Mouse (Mus musculus): ENCODE measurements at regions not wholly inside any gene's neighbourhood (a gene's known extent, or its start where the extent isn't known, plus 50 kb on each side); places are given as distances from the start of the nearest gene placed in this dataset.

- no peak for DNase-seq (ENCODE audit: low spot score in 2 of 2)
These were observed 75.5 kb upstream of the Ell2 start for GRCm38 (mm10) chr13:75631048-75631447.

GRCm38 (mm10) chr13:75647513-75647912, 59.0 kb upstream of the Ell2 start:
- DNase-seq (ENCODE audit: low spot score in 2 of 2): no peak

GRCm38 (mm10) chr13:75651941-75652340, 54.6 kb upstream of the Ell2 start:
- DNase-seq (ENCODE audit: low spot score in 2 of 2): no peak

GRCm38 (mm10) chr13:75652966-75653365, 53.6 kb upstream of the Ell2 start:
- DNase-seq (ENCODE audit: low spot score in 2 of 2): no peak

Small RNA genes lying in the stretch of these regions (microRNA-seq; reads per million reads assigned to microRNA genes)
- 0 reads per million in 2 experiments for gene Mir682
